Mouse (Mus musculus): Measurements from ENCODE around the gene Ndel1.

Gene Ndel1

GRCm38 (mm10) chr11:68871748-68872147 is at the start of gene Ndel1:
Ndel1 (minus strand) TSS chr11:68871858.
- DNase-seq (ENCODE audit: low read depth, low spot score), result no peak

- DNase-seq (ENCODE audit: low read depth, low spot score), result no peak
These were observed 42.9 kb upstream of the Ndel1 start for GRCm38 (mm10) chr11:68914566-68914965.

- no peak for DNase-seq (ENCODE audit: low read depth, low spot score)
These were observed 40.0 kb upstream of the Ndel1 start for GRCm38 (mm10) chr11:68911531-68912177.

GRCm38 (mm10) chr11:68908846-68909503 is 37.3 kb upstream of the Ndel1 start:
- no peak for DNase-seq (ENCODE audit: low read depth, low spot score)

- no peak for DNase-seq (ENCODE audit: low read depth, low spot score)
These were observed 35.6 kb upstream of the Ndel1 start for GRCm38 (mm10) chr11:68907251-68907650.

GRCm38 (mm10) chr11:68906461-68906790 is 34.8 kb upstream of the Ndel1 start:
- no peak for DNase-seq (ENCODE audit: low read depth, low spot score)

GRCm38 (mm10) chr11:68905665-68906460 is 34.2 kb upstream of the Ndel1 start:
- DNase-seq (ENCODE audit: low read depth, low spot score), result no peak

GRCm38 (mm10) chr11:68905138-68905531 is 33.5 kb upstream of the Ndel1 start:
- no peak for DNase-seq (ENCODE audit: low read depth, low spot score)

GRCm38 (mm10) chr11:68904375-68905137 is 32.9 kb upstream of the Ndel1 start:
- no peak for DNase-seq (ENCODE audit: low read depth, low spot score)

GRCm38 (mm10) chr11:68903775-68904174 is 32.1 kb upstream of the Ndel1 start:
- DNase-seq (ENCODE audit: low read depth, low spot score), result no peak

GRCm38 (mm10) chr11:68902823-68903222 is 31.2 kb upstream of the Ndel1 start:
- no peak for DNase-seq (ENCODE audit: low read depth, low spot score)

- DNase-seq (ENCODE audit: low read depth, low spot score), result no peak
These were observed 30.7 kb upstream of the Ndel1 start for GRCm38 (mm10) chr11:68902367-68902766.

GRCm38 (mm10) chr11:68902047-68902364 is 30.3 kb upstream of the Ndel1 start:
- DNase-seq (ENCODE audit: low read depth, low spot score), result peak; percentile 29

- peak; percentile 99 for DNase-seq (ENCODE audit: low read depth, low spot score)
These were observed 29.8 kb upstream of the Ndel1 start, which contains the start of gene Rpl26 for GRCm38 (mm10) chr11:68901351-68902046. Rpl26 (plus strand) TSS chr11:68901583.

- DNase-seq (ENCODE audit: low read depth, low spot score), result no peak
These were observed 29.1 kb upstream of the Ndel1 start for GRCm38 (mm10) chr11:68900519-68901350.

GRCm38 (mm10) chr11:68899815-68900214 is 28.2 kb upstream of the Ndel1 start:
- no peak for DNase-seq (ENCODE audit: low read depth, low spot score)

GRCm38 (mm10) chr11:68898790-68899189 is 27.1 kb upstream of the Ndel1 start:
- no peak for DNase-seq (ENCODE audit: low read depth, low spot score)

GRCm38 (mm10) chr11:68897838-68898237 is 26.2 kb upstream of the Ndel1 start:
- no peak for DNase-seq (ENCODE audit: low read depth, low spot score)

GRCm38 (mm10) chr11:68897120-68897519 is 25.5 kb upstream of the Ndel1 start:
- peak; percentile 41 for DNase-seq (ENCODE audit: low read depth, low spot score)

GRCm38 (mm10) chr11:68896247-68896646 is 24.6 kb upstream of the Ndel1 start:
- DNase-seq (ENCODE audit: low read depth, low spot score), result no peak

Data from c-Kit-negative CD71-positive TER-119-positive erythroid progenitor cells, embryonic 14.5 days (primary cell).